In the genomic region with DNA sequence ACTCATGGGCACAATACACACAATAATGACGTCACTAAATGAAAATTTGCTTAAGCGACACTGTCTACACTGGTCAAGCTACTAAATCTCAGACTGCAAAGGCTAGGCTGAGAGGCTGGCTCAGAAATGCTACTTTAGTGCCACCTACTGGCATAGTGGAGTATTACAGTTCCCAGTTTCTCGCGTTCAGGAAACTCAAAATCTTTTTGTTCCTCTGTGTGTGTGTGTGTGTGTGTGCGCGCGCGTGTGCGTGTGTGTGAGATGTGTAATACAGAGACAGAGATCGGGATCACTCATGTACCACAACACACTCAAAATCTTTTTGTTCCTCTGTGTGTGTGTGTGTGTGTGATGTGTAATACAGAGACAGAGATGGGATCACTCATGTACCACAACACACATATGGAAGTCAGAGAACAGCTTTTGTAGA, we compare ENCODE assay signal across 8 mouse cellular contexts. TPM values are rescaled to one million over a fixed set of nuclear protein-coding genes. Genes with fewer than 3 reads are reported as not detected.
DNase-seq lines count a peak whose midpoint lies in the region; ATAC-seq and TF ChIP-seq lines count a peak whose summit lies in the region.

No protein-coding gene starts in this region.

- H3K4me3 ChIP-seq in gastrocnemius, adult 2 months = no peak overlapping the region
- H3K4me3 ChIP-seq in hindbrain, embryonic 16.5 days (ENCODE audit: low read length) = no peak overlapping the region
- no peak overlapping the region for H3K4me3 ChIP-seq in midbrain, embryonic 11.5 days (ENCODE audit: low read depth, low read length)
- H3K4me3 ChIP-seq in spleen, adult 2 months (ENCODE audit: extremely low read depth, insufficient read depth, insufficient read length) = no peak overlapping the region

- 5% methylated on average over 10 of the region's 10 CpGs for WGBS in hindbrain, embryonic 16.5 days
- 7% methylated on average over 10 of the region's 10 CpGs for whole genome bisulfite sequencing in midbrain, embryonic 11.5 days
- WGBS in spleen, adult 2 months = 7% methylated on average over 10 of the region's 10 CpGs

- H3K4me2 ChIP-seq in hindbrain, embryonic 16.5 days (ENCODE audit: low read length) = no peak overlapping the region
- H3K4me2 ChIP-seq in midbrain, embryonic 11.5 days = no peak overlapping the region

- no peaks in the 10 kb centered on the region for H3K9me3 ChIP-seq in hindbrain, embryonic 16.5 days (ENCODE audit: control insufficient read depth, low read length)
- no peaks in the 10 kb centered on the region for H3K9me3 ChIP-seq in midbrain, embryonic 11.5 days (ENCODE audit: control insufficient read depth, low read length)

- no peaks in the 10 kb centered on the region for H3K27me3 ChIP-seq in hindbrain, embryonic 16.5 days (replicated peaks; ENCODE audit: control insufficient read depth, insufficient read depth, low read length)
- no peaks in the 10 kb centered on the region for H3K27me3 ChIP-seq in midbrain, embryonic 11.5 days (ENCODE audit: control insufficient read depth, insufficient read depth, low read length)
- no peaks in the 10 kb centered on the region for H3K27me3 ChIP-seq in spleen, adult 2 months (ENCODE audit: control insufficient read depth, insufficient read depth, low read length)

- H3K36me3 ChIP-seq in hindbrain, embryonic 16.5 days (ENCODE audit: control insufficient read depth, insufficient read depth, low read length) = no peaks in the 10 kb centered on the region
- peaks cover 6% of the 10 kb centered on the region; the same call in 1 of the 2 replicates for H3K36me3 ChIP-seq in midbrain, embryonic 11.5 days (ENCODE audit: control insufficient read depth, insufficient read depth, low read length)
- 0 out of 2 replicates have a peak, but pooled peaks cover 2% of the 10 kb centered on the region for H3K36me3 ChIP-seq in spleen, adult 2 months (ENCODE audit: control insufficient read depth, insufficient read depth, low read length)

- intact Hi-C loops in gastrocnemius, adult 2 months (cut with DNase I) = loop anchor here (1.0 to 10.0 kb wide), 2 partner anchors 89 to 314 kb away; no protein-coding TSS in a partner anchor
- intact Hi-C loops in gastrocnemius, postnatal 14 days (cut with DNase I; ENCODE audit: low total_unique reads) = loop anchor here (5.0 kb wide), 1 partner anchor 86 kb away; no protein-coding TSS in a partner anchor
- intact Hi-C loops in left cerebral cortex, postnatal 25 days (cut with DNase I) = loop anchor here (1.0 to 5.0 kb wide), 2 partner anchors 89 to 201 kb away; no protein-coding TSS in a partner anchor

- peak; percentile 33 for DNase-seq in gastrocnemius, adult 2 months
- no peak for DNase-seq in gastrocnemius, postnatal 14 days
- DNase-seq in c-Kit-negative CD71-positive TER-119-positive erythroid progenitor cells, embryonic 14.5 days (ENCODE audit: low read depth, low spot score) = peak; percentile 63
- peak; percentile 33 for DNase-seq in fibroblast of lung, adult 2 months (ENCODE audit: low read depth)
- peak; percentile 77 for DNase-seq in left cerebral cortex, postnatal 25 days (ENCODE audit: low spot score in 2 of 2)
- peak; percentile 99 for DNase-seq in midbrain, embryonic 11.5 days (ENCODE audit: low spot score, missing footprints)
- peak; percentile 48 to 50 for DNase-seq in spleen, adult 2 months (ENCODE audit: low read depth in 1 of 2, low spot score in 2 of 2)

- no peaks in the 10 kb centered on the region for H3K4me1 ChIP-seq in hindbrain, embryonic 16.5 days (ENCODE audit: control insufficient read depth, insufficient read depth, low read depth, low read length)
- no peaks in the 10 kb centered on the region for H3K4me1 ChIP-seq in midbrain, embryonic 11.5 days (ENCODE audit: control insufficient read depth, insufficient read depth, low read length)
- H3K4me1 ChIP-seq in spleen, adult 2 months (ENCODE audit: control insufficient read depth, insufficient read depth, insufficient read length) = peaks cover 6% of the 10 kb centered on the region; the same call in 1 of the 2 replicates

- peak; percentile 79 for TF ChIP-seq CTCF in gastrocnemius, adult 2 months (IDR thresholded peaks at IDR 0.05)
- peak; percentile 47; the same call in 1 of the 2 replicates for TF ChIP-seq CTCF in spleen, adult 2 months (IDR thresholded peaks at IDR 0.05; ENCODE audit: extremely low read depth, insufficient read depth, insufficient read length, insufficient replicate concordance)

- H3K27ac ChIP-seq in gastrocnemius, adult 2 months = no peak overlapping the region
- H3K27ac ChIP-seq in hindbrain, embryonic 16.5 days (ENCODE audit: low read depth, low read length) = no peak overlapping the region
- H3K27ac ChIP-seq in midbrain, embryonic 11.5 days (ENCODE audit: low read depth, low read length) = no peak overlapping the region
- H3K27ac ChIP-seq in spleen, adult 2 months (ENCODE audit: insufficient read depth, low read length) = no peak overlapping the region

- TF ChIP-seq POLR2A in spleen, adult 2 months (IDR thresholded peaks at IDR 0.05; ENCODE audit: low read depth, low read length) = no peak

- ATAC-seq in hindbrain, embryonic 16.5 days = peak; percentile 85
- ATAC-seq in midbrain, embryonic 11.5 days (ENCODE audit: low FRiP score) = peak; percentile 76; the same call in 1 of the 2 replicates

- no peak overlapping the region for H3K9ac ChIP-seq in hindbrain, embryonic 16.5 days (ENCODE audit: low read depth, low read length)
- no peak overlapping the region for H3K9ac ChIP-seq in midbrain, embryonic 11.5 days (ENCODE audit: low read length)

RNA-seq across cellular contexts. Expression of gene Ythdf2, which starts 33.5 kb away (rescaled TPM):
- total RNA-seq in gastrocnemius, adult 2 months (2021) = 10 to 100 TPM; 27.3 to 27.6 TPM
- total RNA-seq in gastrocnemius, postnatal 14 days (2021) = 10 to 100 TPM; 29.5 to 33.7 TPM
- polyA plus RNA-seq in hindbrain, embryonic 16.5 days (2015; fragmentation: Nextera tagmentation; extraction: Ambion mirVana) = 92.7 and 102 TPM in 2 replicates
- total RNA-seq in left cerebral cortex, postnatal 25 days (2021) = 10 to 100 TPM; 45.4 to 46.3 TPM
- 164 and 170 TPM in 2 replicates for polyA plus RNA-seq in midbrain, embryonic 11.5 days (2014; fragmentation: Nextera tagmentation; extraction: Ambion mirVana)
- 11.9 and 13.8 TPM in 2 replicates for polyA plus RNA-seq in spleen, adult 2 months (2012; rRNA removed)

RNA-seq across cellular contexts. Expression of gene Oprd1, which starts 34.4 kb away (rescaled TPM):
- not detected for total RNA-seq in gastrocnemius, adult 2 months (2021)
- under 1 TPM in 1 of 2 experiments, not detected in 1; 0.04 TPM for total RNA-seq in gastrocnemius, postnatal 14 days (2021)
- 0.86 and 1.4 TPM in 2 replicates for polyA plus RNA-seq in hindbrain, embryonic 16.5 days (2015; fragmentation: Nextera tagmentation; extraction: Ambion mirVana)
- 10 to 100 TPM; 16.7 to 16.9 TPM for total RNA-seq in left cerebral cortex, postnatal 25 days (2021)
- 0.04 and 0.08 TPM in 2 replicates for polyA plus RNA-seq in midbrain, embryonic 11.5 days (2014; fragmentation: Nextera tagmentation; extraction: Ambion mirVana)
- polyA plus RNA-seq in spleen, adult 2 months (2012; rRNA removed) = 0.53 and 0.86 TPM in 2 replicates

Comparison
In these comparisons a context has a peak if more than half of its experiments do, and no peak if none do; other contexts are left out.
1. RNA of gene Oprd1, which starts 34.4 kb away (total RNA-seq): 16.7 to 16.9 TPM in left cerebral cortex, postnatal 25 days; 0.04 TPM in gastrocnemius, postnatal 14 days and not detected in gastrocnemius, adult 2 months; every median in the first group is over 10 times any median in the second.